Mouse (Mus musculus) heart, embryonic 15.5 days (tissue): ENCODE measurements around the gene Lrp6. TPM values are rescaled to one million over a fixed set of nuclear protein-coding genes. Genes with fewer than 3 reads are reported as not detected.
A peak's percentile ranks its signal among the peaks of the same experiment; 100 is the strongest.

Experiments
- ATAC-seq: fragments of 200-750 bp; cut with Nextera tagmentation; replicated peaks from 2 replicates; pipeline ENCODE4 v1.8.0; 2017; ENCODE audit warnings: low read depth, moderate TSS enrichment; ENCODE audit not compliant: insufficient number of reproducible peaks, insufficient read depth, low FRiP score
- H3K27ac ChIP-seq: fragments of 300-500 bp; sonication (generic); 2 replicates; pipeline ENCODE4 v1.5.1; 2015; ENCODE audit warnings: mild to moderate bottlenecking, inconsistent platforms
- H3K27me3 ChIP-seq: fragments of 300-500 bp; sonication (generic); 2 replicates; pipeline ENCODE4 v1.6.1; 2015; ENCODE audit warnings: inconsistent platforms
- H3K36me3 ChIP-seq: fragments of 300-500 bp; sonication (generic); 2 replicates; pipeline ENCODE4 v1.6.1; 2015; ENCODE audit warnings: mild to moderate bottlenecking, inconsistent platforms
- H3K4me1 ChIP-seq: fragments of 300-500 bp; sonication (generic); replicated peaks from 2 replicates; pipeline ENCODE4 v1.6.1; 2015; ENCODE audit warnings: inconsistent platforms
- H3K4me2 ChIP-seq: fragments of 300-500 bp; sonication (generic); 2 replicates; pipeline ENCODE4 v1.6.1; 2015; ENCODE audit warnings: inconsistent platforms, mild to moderate bottlenecking, moderate library complexity
- H3K4me3 ChIP-seq: fragments of 300-500 bp; sonication (generic); 2 replicates; pipeline ENCODE4 v1.5.1; 2015; ENCODE audit warnings: mild to moderate bottlenecking, inconsistent platforms
- H3K9ac ChIP-seq: fragments of 300-500 bp; sonication (generic); 2 replicates; pipeline ENCODE4 v1.6.1; 2015; ENCODE audit warnings: mild to moderate bottlenecking, inconsistent platforms
- H3K9me3 ChIP-seq: fragments of 300-500 bp; sonication (generic); replicated peaks from 2 replicates; pipeline ENCODE4 v1.6.1; 2016; ENCODE audit warnings: inconsistent platforms
- WGBS: fragments of 180-500 bp; shearing (Covaris S2); methylation state at CpG from one replicate; pipeline ENCODE4 v1.1.7; 2015; ENCODE audit warnings: mixed read lengths; 5-methylcytosine and 5-hydroxymethylcytosine counted together
- polyA plus RNA-seq: library from polyadenylated mRNA; unstranded; fragments of >200 nt; fragmentation: Nextera tagmentation; extraction: Ambion mirVana; gene quantifications from 2 replicates; pipeline ENCODE4 v1.2.1, GENCODE M21; 2015

The Lrp6 gene
- polyA plus RNA-seq, 1 experiment from 2014 or later: 16.9 TPM

DNA sequence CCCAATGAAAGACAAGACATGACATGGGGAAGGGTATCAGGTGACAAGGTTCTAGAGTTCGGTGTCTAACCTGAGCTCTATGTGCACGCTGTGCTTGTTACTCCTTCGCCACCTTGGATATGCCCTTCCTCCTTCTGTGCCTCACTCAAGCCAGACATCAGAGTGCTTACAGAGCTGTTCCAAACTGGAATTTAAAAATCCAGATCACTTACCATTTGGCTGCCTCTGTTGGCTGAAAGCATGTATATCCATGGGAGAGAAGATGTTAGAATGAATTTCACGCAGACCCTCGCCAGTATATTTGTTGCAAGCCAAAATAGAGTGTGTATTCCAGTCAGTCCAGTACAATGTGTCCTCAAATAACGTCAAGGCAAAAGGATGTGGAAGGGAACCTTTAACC lies 53.8 kb downstream of the Lrp6 start:
- no peaks in the 10 kb centered on the region for H3K27me3 ChIP-seq
- peaks cover 4% of the 10 kb centered on the region; the same call in 1 of the 2 replicates for H3K4me1 ChIP-seq
- H3K36me3 ChIP-seq: no peaks in the 10 kb centered on the region; the same call in 1 of the 2 replicates
- H3K4me3 ChIP-seq: no peak overlapping the region
- H3K4me2 ChIP-seq: no peak overlapping the region
- H3K9ac ChIP-seq: no peak overlapping the region
- no peak overlapping the region for H3K27ac ChIP-seq
- WGBS: 78% methylated on average over 6 of the region's 6 CpGs
- no peaks in the 10 kb centered on the region for H3K9me3 ChIP-seq
- ATAC-seq: no peak

GRCm38 (mm10) chr6:134512478-134512877 lies 54.3 kb downstream of the Lrp6 start:
- no peak overlapping the region for H3K4me2 ChIP-seq
- no peak overlapping the region for H3K9ac ChIP-seq
- H3K4me3 ChIP-seq: no peak overlapping the region
- no peak overlapping the region for H3K27ac ChIP-seq
- H3K9me3 ChIP-seq: no peaks in the 10 kb centered on the region
- H3K36me3 ChIP-seq: peaks cover 3% of the 10 kb centered on the region; the same call in 1 of the 2 replicates
- H3K4me1 ChIP-seq: peaks cover 3% of the 10 kb centered on the region; the same call in 1 of the 2 replicates
- ATAC-seq: no peak
- WGBS: 66% methylated on average over 2 of the region's 2 CpGs
- H3K27me3 ChIP-seq: no peaks in the 10 kb centered on the region

GRCm38 (mm10) chr6:134511118-134511517 lies 55.6 kb downstream of the Lrp6 start:
- Histone ChIP-seq H3K27me3 (no peaks in the 10 kb centered on the region), H3K9ac (no peak overlapping the region), H3K4me1 (peaks cover 2% of the 10 kb centered on the region; the same call in 1 of the 2 replicates), H3K36me3 (peaks cover 17% of the 10 kb centered on the region), H3K4me2 (no peak overlapping the region), H3K4me3 (no peak overlapping the region), H3K27ac (no peak overlapping the region), H3K9me3 (no peaks in the 10 kb centered on the region)
- ATAC-seq: no peak

GRCm38 (mm10) chr6:134510280-134510679 lies 56.5 kb downstream of the Lrp6 start:
- H3K36me3 ChIP-seq: peaks cover 22% of the 10 kb centered on the region
- no peak for ATAC-seq
- H3K27ac ChIP-seq: no peak overlapping the region
- H3K27me3 ChIP-seq: no peaks in the 10 kb centered on the region
- H3K9me3 ChIP-seq: no peaks in the 10 kb centered on the region
- H3K4me2 ChIP-seq: no peak overlapping the region
- peaks cover 2% of the 10 kb centered on the region; the same call in 1 of the 2 replicates for H3K4me1 ChIP-seq
- 49% methylated on average over 2 of the region's 2 CpGs for WGBS
- H3K4me3 ChIP-seq: no peak overlapping the region
- H3K9ac ChIP-seq: no peak overlapping the region

- no peak for ATAC-seq
- no peak overlapping the region for H3K9ac ChIP-seq
- WGBS: 67% methylated on average over 10 of the region's 10 CpGs
These were observed 57.0 kb downstream of the Lrp6 start for GRCm38 (mm10) chr6:134509731-134510226.

DNA sequence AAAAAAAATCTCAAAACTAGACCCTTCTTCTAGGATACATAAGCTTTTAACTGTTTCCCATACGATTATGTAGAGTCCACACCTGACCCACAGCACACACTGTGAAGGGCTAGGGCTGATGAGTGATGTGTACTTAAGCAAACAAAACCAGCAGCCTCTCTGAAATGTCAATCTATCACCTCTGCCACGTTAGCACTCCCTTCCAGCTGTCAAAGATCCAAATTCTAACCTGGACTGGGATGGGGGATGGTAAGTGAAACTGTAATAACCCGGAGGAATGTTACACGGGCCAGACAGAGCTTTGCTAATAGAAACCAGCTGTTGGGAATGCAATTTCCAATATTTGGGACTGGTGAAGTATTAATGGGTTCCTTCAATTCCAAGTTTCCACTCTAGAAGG lies 61.9 kb downstream of the Lrp6 start:
- H3K9ac ChIP-seq: no peak overlapping the region
- no peak overlapping the region for H3K27ac ChIP-seq
- H3K36me3 ChIP-seq: peaks cover 22% of the 10 kb centered on the region
- H3K4me3 ChIP-seq: no peak overlapping the region
- H3K27me3 ChIP-seq: no peaks in the 10 kb centered on the region
- H3K4me2 ChIP-seq: no peak overlapping the region
- peak; percentile 77 for ATAC-seq
- peaks cover 25% of the 10 kb centered on the region for H3K4me1 ChIP-seq
- WGBS: 25% methylated on average over 4 of the region's 4 CpGs
- H3K9me3 ChIP-seq: no peaks in the 10 kb centered on the region

More at GRCm38 (mm10) chr6:134509731-134510226, 57.0 kb downstream of the Lrp6 start:
- peaks cover 7% of the 10 kb centered on the region for H3K4me1 ChIP-seq
- H3K27me3 ChIP-seq: no peaks in the 10 kb centered on the region
- no peak overlapping the region for H3K4me2 ChIP-seq
- no peak overlapping the region for H3K27ac ChIP-seq
- no peak overlapping the region for H3K4me3 ChIP-seq
- peaks cover 22% of the 10 kb centered on the region for H3K36me3 ChIP-seq
- no peaks in the 10 kb centered on the region for H3K9me3 ChIP-seq

DNA sequence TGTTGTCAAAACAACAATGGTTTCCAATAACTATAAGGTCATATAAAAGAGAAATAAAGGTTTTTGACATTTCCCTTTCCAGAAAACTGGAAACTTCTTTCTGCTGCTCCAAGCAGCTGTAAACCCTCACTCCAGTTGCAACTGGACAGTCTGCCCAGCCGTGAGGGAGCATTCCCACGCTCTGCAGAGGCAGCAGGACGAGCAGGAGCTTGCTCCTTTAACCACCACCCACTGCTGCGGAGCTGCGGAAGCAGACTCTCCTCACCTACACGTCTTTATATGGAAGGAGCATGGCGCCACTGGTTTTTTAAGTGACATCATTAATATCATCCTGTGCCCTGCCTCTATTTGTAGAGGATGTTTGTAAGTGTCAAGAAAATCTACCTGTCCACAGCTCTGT lies 64.4 kb downstream of the Lrp6 start:
- Histone ChIP-seq H3K4me3 (no peak overlapping the region), H3K27me3 (no peaks in the 10 kb centered on the region), H3K4me2 (no peak overlapping the region), H3K9me3 (no peaks in the 10 kb centered on the region), H3K4me1 (peaks cover 25% of the 10 kb centered on the region), H3K36me3 (peaks cover 26% of the 10 kb centered on the region), H3K27ac (no peak overlapping the region), H3K9ac (no peak overlapping the region)
- 49% methylated on average over 7 of the region's 7 CpGs for WGBS
- ATAC-seq: no peak

GRCm38 (mm10) chr6:134500381-134501162 lies 66.2 kb downstream of the Lrp6 start:
- ATAC-seq: 0 out of 2 replicates have a peak, but pooled peaks have one; percentile 42
- WGBS: 51% methylated on average over 10 of the region's 10 CpGs

DNA sequence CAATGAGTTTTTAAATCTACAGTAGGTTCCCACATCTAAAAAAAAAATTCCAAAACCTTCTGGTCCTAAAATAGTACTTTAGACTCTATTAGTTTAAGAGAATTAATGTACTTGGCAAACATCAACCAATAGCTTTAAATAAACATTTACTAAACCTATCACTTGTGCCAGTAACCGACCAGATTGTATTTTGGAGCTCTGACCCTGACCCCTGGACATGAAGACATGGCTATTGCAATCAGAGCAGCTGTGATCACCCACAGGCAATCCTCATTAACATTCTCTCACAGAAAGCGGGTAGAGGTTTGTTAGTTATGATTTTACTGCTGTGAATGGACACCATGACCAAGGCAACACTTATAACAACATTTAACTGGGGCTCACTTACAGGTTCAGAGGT lies 67.7 kb downstream of the Lrp6 start:
- no peaks in the 10 kb centered on the region for H3K27me3 ChIP-seq
- H3K9me3 ChIP-seq: no peaks in the 10 kb centered on the region
- peaks cover 11% of the 10 kb centered on the region; the same call in 1 of the 2 replicates for H3K36me3 ChIP-seq
- H3K4me1 ChIP-seq: peaks cover 22% of the 10 kb centered on the region
- 82% methylated on average over 2 of the region's 2 CpGs for WGBS
- no peak overlapping the region for H3K4me3 ChIP-seq
- no peak overlapping the region for H3K4me2 ChIP-seq
- no peak overlapping the region for H3K9ac ChIP-seq
- ATAC-seq: no peak
- no peak overlapping the region for H3K27ac ChIP-seq

More at GRCm38 (mm10) chr6:134500381-134501162, 66.2 kb downstream of the Lrp6 start:
- Histone ChIP-seq H3K27ac (no peak overlapping the region), H3K4me3 (no peak overlapping the region), H3K36me3 (peaks cover 11% of the 10 kb centered on the region), H3K27me3 (no peaks in the 10 kb centered on the region), H3K9me3 (no peaks in the 10 kb centered on the region), H3K4me1 (peaks cover 25% of the 10 kb centered on the region), H3K9ac (no peak overlapping the region), H3K4me2 (no peak overlapping the region)

DNA sequence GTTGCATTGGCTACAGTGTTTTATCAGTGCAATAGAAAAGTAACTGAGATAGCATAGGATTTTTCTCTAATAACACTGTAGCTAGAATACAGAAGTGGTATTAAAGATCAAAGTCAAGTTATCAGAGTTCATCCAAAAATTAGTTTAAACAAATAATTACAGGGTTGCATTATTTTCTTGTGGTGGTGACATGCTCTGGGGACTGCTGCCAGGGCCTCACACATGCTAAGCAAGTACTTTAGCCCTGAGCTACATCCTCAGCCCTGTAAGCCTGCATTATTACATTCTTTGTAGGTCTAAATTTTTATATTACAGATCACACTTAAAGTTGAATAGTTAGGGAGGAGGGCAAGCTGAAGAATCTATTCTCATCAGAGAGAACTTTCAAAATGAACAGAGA lies 68.2 kb downstream of the Lrp6 start:
- H3K4me3 ChIP-seq: no peak overlapping the region
- no peak overlapping the region for H3K27ac ChIP-seq
- H3K9me3 ChIP-seq: no peaks in the 10 kb centered on the region
- H3K27me3 ChIP-seq: no peaks in the 10 kb centered on the region
- peaks cover 11% of the 10 kb centered on the region; the same call in 1 of the 2 replicates for H3K36me3 ChIP-seq
- no peak for ATAC-seq
- no peak overlapping the region for H3K4me2 ChIP-seq
- H3K9ac ChIP-seq: no peak overlapping the region
- H3K4me1 ChIP-seq: peaks cover 22% of the 10 kb centered on the region

DNA sequence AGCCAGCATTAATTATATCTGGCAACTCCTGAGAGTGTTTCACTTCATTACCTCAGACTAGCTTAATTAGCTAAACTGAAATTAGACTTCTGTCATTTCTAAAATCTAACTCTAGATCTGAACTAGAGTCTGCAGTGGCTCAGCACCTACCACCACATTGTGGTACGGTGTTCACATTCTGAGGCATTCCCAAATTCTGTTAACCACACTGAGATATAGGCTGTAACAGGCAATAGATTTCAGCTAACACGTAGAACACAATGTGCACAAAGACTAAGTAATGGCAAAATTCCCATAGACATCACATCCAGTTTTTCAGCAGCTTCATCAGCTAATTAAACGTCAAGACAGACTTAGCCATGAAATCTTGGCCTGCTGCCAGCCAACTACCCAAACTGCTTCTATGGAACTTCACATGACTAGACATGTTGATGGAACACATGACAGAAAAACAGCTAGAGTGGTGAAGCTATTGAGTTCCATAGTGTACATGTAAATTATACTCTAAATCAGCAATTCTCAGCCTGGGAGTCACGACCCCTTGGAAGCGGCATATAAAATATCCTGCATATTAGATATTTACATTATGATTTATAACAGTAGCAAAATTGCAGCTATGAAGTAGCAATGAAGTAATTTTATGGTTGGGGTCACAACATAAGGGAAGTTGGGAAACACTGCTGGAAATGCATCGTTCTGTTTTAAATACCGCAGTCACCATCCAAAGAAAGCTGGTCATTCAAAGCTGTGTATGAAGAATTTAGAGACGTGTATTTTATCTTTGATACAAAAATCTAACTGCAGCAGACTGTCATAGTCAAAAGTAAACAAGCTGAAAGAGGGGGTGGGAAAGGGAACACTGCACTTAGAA lies 71.7 kb downstream of the Lrp6 start:
- Histone ChIP-seq H3K9ac (no peak overlapping the region), H3K4me3 (no peak overlapping the region), H3K9me3 (no peaks in the 10 kb centered on the region), H3K27ac (no peak overlapping the region), H3K36me3 (peaks cover 11% of the 10 kb centered on the region; the same call in 1 of the 2 replicates), H3K27me3 (no peaks in the 10 kb centered on the region), H3K4me1 (peaks cover 6% of the 10 kb centered on the region), H3K4me2 (no peak overlapping the region)
- 66% methylated on average over 8 of the region's 8 CpGs for WGBS
- no peak for ATAC-seq
